Mouse (Mus musculus): Measurements from ENCODE around the gene Elmo2.

DNA sequence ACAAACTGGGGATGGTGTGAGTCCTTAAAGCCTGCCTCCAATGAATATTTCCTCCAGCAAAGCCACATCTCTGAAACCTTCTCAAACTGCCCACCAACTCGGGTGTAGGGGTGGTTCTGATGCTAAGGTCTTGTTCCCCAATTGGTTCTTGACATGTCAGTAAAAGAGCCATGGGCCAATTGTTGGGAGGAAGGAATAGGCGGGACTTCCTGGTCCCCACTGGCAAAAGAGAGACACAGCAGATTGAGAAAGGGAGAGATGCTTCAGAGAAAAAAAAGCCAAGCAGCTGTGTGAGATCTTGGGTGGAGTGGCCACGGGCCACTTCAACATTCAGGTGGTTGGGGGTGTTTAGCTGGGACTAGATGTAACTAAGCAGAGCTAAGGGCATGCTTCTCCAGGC, 44.8 kb upstream of the Elmo2 start:
- no peak for TF ChIP-seq POLR2A (IDR thresholded peaks at IDR 0.05; ENCODE audit: control insufficient read depth, extremely low read depth, insufficient read depth, low read length, poor library complexity)
- no peak for TF ChIP-seq CTCF (IDR thresholded peaks at IDR 0.05; ENCODE audit: borderline replicate concordance, control insufficient read depth, extremely low read depth, insufficient read depth, low read length, poor library complexity)

Measured in thymus, adult 2 months (tissue).